Mouse (Mus musculus): ENCODE measurements around the gene Gdpd5. TPM values are rescaled to one million over a fixed set of nuclear protein-coding genes. Genes with fewer than 3 reads are reported as not detected.

The Gdpd5 gene
- polyA plus RNA-seq, 1 experiment from 2014 or later = 17.3 TPM

- Histone ChIP-seq H3K4me2 (no peak overlapping the region), H3K9me3 (replicated peaks) (no peaks in the 10 kb centered on the region), H3K27me3 (no peaks in the 10 kb centered on the region), H3K36me3 (no peaks in the 10 kb centered on the region), H3K4me3 (replicated peaks) (no peak overlapping the region), H3K27ac (no peak overlapping the region), H3K4me1 (peaks cover 44% of the 10 kb centered on the region), H3K9ac (no peak overlapping the region)
- ATAC-seq (replicated peaks; ENCODE audit: low FRiP score) = no peak
- 85% methylated on average over 6 of the region's 6 CpGs for WGBS
These were observed 51.6 kb downstream of the Gdpd5 start for GRCm38 (mm10) chr7:99432863-99433262.

- Histone ChIP-seq H3K4me2 (no peak overlapping the region), H3K9ac (no peak overlapping the region), H3K4me3 (replicated peaks) (no peak overlapping the region), H3K4me1 (peaks cover 44% of the 10 kb centered on the region), H3K9me3 (replicated peaks) (no peaks in the 10 kb centered on the region), H3K27ac (no peak overlapping the region), H3K27me3 (no peaks in the 10 kb centered on the region), H3K36me3 (no peaks in the 10 kb centered on the region)
- 54% methylated on average over 12 of the region's 12 CpGs for WGBS
- ATAC-seq (replicated peaks; ENCODE audit: low FRiP score) = no peak
These were observed 53.5 kb downstream of the Gdpd5 start for GRCm38 (mm10) chr7:99434672-99435250.

- Histone ChIP-seq H3K4me1 (peaks cover 54% of the 10 kb centered on the region), H3K27ac (no peak overlapping the region), H3K9ac (no peak overlapping the region), H3K36me3 (no peaks in the 10 kb centered on the region), H3K4me2 (no peak overlapping the region), H3K4me3 (replicated peaks) (no peak overlapping the region), H3K27me3 (no peaks in the 10 kb centered on the region), H3K9me3 (replicated peaks) (no peaks in the 10 kb centered on the region)
- ATAC-seq (replicated peaks; ENCODE audit: low FRiP score) = no peak
- 19% methylated on average over 4 of the region's 4 CpGs for WGBS
These were observed 55.3 kb downstream of the Gdpd5 start for GRCm38 (mm10) chr7:99436530-99436929.

GRCm38 (mm10) chr7:99438881-99439280 is 57.7 kb downstream of the Gdpd5 start:
- Histone ChIP-seq H3K36me3 (no peaks in the 10 kb centered on the region), H3K4me2 (no peak overlapping the region), H3K27ac (no peak overlapping the region), H3K27me3 (no peaks in the 10 kb centered on the region), H3K9me3 (replicated peaks) (no peaks in the 10 kb centered on the region), H3K4me1 (peaks cover 56% of the 10 kb centered on the region), H3K9ac (no peak overlapping the region), H3K4me3 (replicated peaks) (no peak overlapping the region)
- 77% methylated on average over 10 of the region's 10 CpGs for WGBS
- ATAC-seq (replicated peaks; ENCODE audit: low FRiP score) = no peak

GRCm38 (mm10) chr7:99441534-99442072 is 60.4 kb downstream of the Gdpd5 start:
- no peaks in the 10 kb centered on the region for H3K27me3 ChIP-seq
- 19% methylated on average over 6 of the region's 6 CpGs for WGBS
- no peak overlapping the region for H3K4me3 ChIP-seq (replicated peaks)
- H3K27ac ChIP-seq = peak overlapping the region; percentile 60
- no peaks in the 10 kb centered on the region for H3K36me3 ChIP-seq
- H3K4me1 ChIP-seq = peaks cover 37% of the 10 kb centered on the region
- no peak overlapping the region for H3K9ac ChIP-seq
- H3K9me3 ChIP-seq (replicated peaks) = no peaks in the 10 kb centered on the region
- no peak overlapping the region for H3K4me2 ChIP-seq
- peak; percentile 73 for ATAC-seq (replicated peaks; ENCODE audit: low FRiP score)

GRCm38 (mm10) chr7:99443164-99443563 is 62.0 kb downstream of the Gdpd5 start:
- ATAC-seq (replicated peaks; ENCODE audit: low FRiP score) = no peak
- H3K9ac ChIP-seq = no peak overlapping the region
- H3K36me3 ChIP-seq = no peaks in the 10 kb centered on the region
- no peak overlapping the region for H3K4me2 ChIP-seq
- H3K4me3 ChIP-seq (replicated peaks) = no peak overlapping the region
- H3K27me3 ChIP-seq = no peaks in the 10 kb centered on the region
- no peaks in the 10 kb centered on the region for H3K9me3 ChIP-seq (replicated peaks)
- H3K4me1 ChIP-seq = peaks cover 40% of the 10 kb centered on the region
- 0 out of 2 replicates have a peak overlapping the region, but pooled peaks have one; percentile 24 for H3K27ac ChIP-seq
- 54% methylated on average over 5 of the region's 5 CpGs for WGBS

GRCm38 (mm10) chr7:99444012-99444411 is 62.8 kb downstream of the Gdpd5 start:
- Histone ChIP-seq H3K27ac (no peak overlapping the region), H3K4me3 (replicated peaks) (no peak overlapping the region), H3K4me1 (peaks cover 48% of the 10 kb centered on the region), H3K4me2 (no peak overlapping the region), H3K27me3 (no peaks in the 10 kb centered on the region), H3K36me3 (no peaks in the 10 kb centered on the region), H3K9me3 (replicated peaks) (no peaks in the 10 kb centered on the region), H3K9ac (no peak overlapping the region)
- WGBS = 64% methylated on average over 6 of the region's 6 CpGs
- no peak for ATAC-seq (replicated peaks; ENCODE audit: low FRiP score)

- no peak overlapping the region for H3K4me2 ChIP-seq
- no peaks in the 10 kb centered on the region for H3K9me3 ChIP-seq (replicated peaks)
- no peak for ATAC-seq (replicated peaks; ENCODE audit: low FRiP score)
- no peak overlapping the region for H3K9ac ChIP-seq
- H3K27ac ChIP-seq = no peak overlapping the region
- H3K4me3 ChIP-seq (replicated peaks) = no peak overlapping the region
- H3K36me3 ChIP-seq = no peaks in the 10 kb centered on the region
- H3K27me3 ChIP-seq = no peaks in the 10 kb centered on the region
- 72% methylated on average over 2 of the region's 2 CpGs for WGBS
- peaks cover 55% of the 10 kb centered on the region for H3K4me1 ChIP-seq
These were observed 64.6 kb downstream of the Gdpd5 start for GRCm38 (mm10) chr7:99445833-99446232.

- Histone ChIP-seq H3K9ac (no peak overlapping the region), H3K27ac (no peak overlapping the region), H3K4me3 (replicated peaks) (no peak overlapping the region), H3K4me2 (no peak overlapping the region), H3K36me3 (no peaks in the 10 kb centered on the region), H3K9me3 (replicated peaks) (no peaks in the 10 kb centered on the region), H3K4me1 (peaks cover 40% of the 10 kb centered on the region), H3K27me3 (no peaks in the 10 kb centered on the region)
- 49% methylated on average over 5 of the region's 5 CpGs for WGBS
- 0 out of 2 replicates have a peak, but pooled peaks have one; percentile 9 for ATAC-seq (replicated peaks; ENCODE audit: low FRiP score)
These were observed 66.1 kb downstream of the Gdpd5 start for GRCm38 (mm10) chr7:99447323-99447722.

GRCm38 (mm10) chr7:99448619-99449018 is 67.4 kb downstream of the Gdpd5 start:
- 74% methylated on average over 5 of the region's 5 CpGs for WGBS

GRCm38 (mm10) chr7:99449063-99449462 is 67.8 kb downstream of the Gdpd5 start:
- no peaks in the 10 kb centered on the region for H3K9me3 ChIP-seq (replicated peaks)
- no peak for ATAC-seq (replicated peaks; ENCODE audit: low FRiP score)
- peaks cover 47% of the 10 kb centered on the region for H3K4me1 ChIP-seq
- no peak overlapping the region for H3K4me3 ChIP-seq (replicated peaks)
- H3K4me2 ChIP-seq = no peak overlapping the region
- no peak overlapping the region for H3K27ac ChIP-seq
- H3K9ac ChIP-seq = no peak overlapping the region
- 63% methylated on average over 8 of the region's 8 CpGs for WGBS
- H3K36me3 ChIP-seq = no peaks in the 10 kb centered on the region
- H3K27me3 ChIP-seq = no peaks in the 10 kb centered on the region

More at GRCm38 (mm10) chr7:99448619-99449018, 67.4 kb downstream of the Gdpd5 start:
- Histone ChIP-seq H3K4me3 (replicated peaks) (no peak overlapping the region), H3K27me3 (no peaks in the 10 kb centered on the region), H3K27ac (no peak overlapping the region), H3K9ac (no peak overlapping the region), H3K4me1 (peaks cover 43% of the 10 kb centered on the region), H3K4me2 (no peak overlapping the region), H3K36me3 (no peaks in the 10 kb centered on the region), H3K9me3 (replicated peaks) (no peaks in the 10 kb centered on the region)
- ATAC-seq (replicated peaks; ENCODE audit: low FRiP score) = no peak

- no peak overlapping the region for H3K9ac ChIP-seq
- H3K4me2 ChIP-seq = no peak overlapping the region
- H3K27ac ChIP-seq = no peak overlapping the region
- H3K9me3 ChIP-seq (replicated peaks) = no peaks in the 10 kb centered on the region
- no peak overlapping the region for H3K4me3 ChIP-seq (replicated peaks)
- 61% methylated on average over 3 of the region's 3 CpGs for WGBS
- peaks cover 54% of the 10 kb centered on the region for H3K4me1 ChIP-seq
- no peaks in the 10 kb centered on the region for H3K27me3 ChIP-seq
- no peak for ATAC-seq (replicated peaks; ENCODE audit: low FRiP score)
- H3K36me3 ChIP-seq = no peaks in the 10 kb centered on the region
These were observed 68.5 kb downstream of the Gdpd5 start for GRCm38 (mm10) chr7:99449751-99450150.

- peaks cover 51% of the 10 kb centered on the region for H3K4me1 ChIP-seq
- no peak overlapping the region for H3K4me2 ChIP-seq
- no peak overlapping the region for H3K27ac ChIP-seq
- 0 out of 2 replicates have a peak, but pooled peaks have one; percentile 31 for ATAC-seq (replicated peaks; ENCODE audit: low FRiP score)
- H3K4me3 ChIP-seq (replicated peaks) = no peak overlapping the region
- no peaks in the 10 kb centered on the region for H3K27me3 ChIP-seq
- 0% methylated on average over 3 of the region's 3 CpGs for WGBS
- no peaks in the 10 kb centered on the region for H3K9me3 ChIP-seq (replicated peaks)
- no peaks in the 10 kb centered on the region for H3K36me3 ChIP-seq
- no peak overlapping the region for H3K9ac ChIP-seq
These were observed 69.5 kb downstream of the Gdpd5 start for GRCm38 (mm10) chr7:99450703-99451102.

Measured in kidney, embryonic 15.5 days (tissue).